Mouse (Mus musculus) embryonic facial prominence, embryonic 13.5 days (tissue): Measurements from ENCODE around the gene Car8. TPM values are rescaled to one million over a fixed set of nuclear protein-coding genes. Genes with fewer than 3 reads are reported as not detected.
"Not testable (repeated sequence)": the region's sequence is repeated elsewhere in the genome, so short reads cannot be mapped to it uniquely, and the experiment has no call there.

Source experiments
- ATAC-seq: fragments of 200-750 bp; cut with Nextera tagmentation; 2 replicates; pipeline ENCODE4 v1.8.0; 2017; ENCODE audit warnings: low read depth; ENCODE audit not compliant: insufficient number of reproducible peaks, insufficient read depth, low FRiP score, low TSS enrichment
- H3K27ac ChIP-seq: fragments of 300-500 bp; sonication (generic); 2 replicates; pipeline ENCODE4 v1.5.1; 2015; ENCODE audit warnings: moderate library complexity, mild to moderate bottlenecking, inconsistent platforms
- H3K27me3 ChIP-seq: fragments of 300-500 bp; sonication (generic); 2 replicates; pipeline ENCODE4 v1.6.1; 2015; ENCODE audit warnings: mild to moderate bottlenecking, inconsistent platforms
- H3K36me3 ChIP-seq: fragments of 300-500 bp; sonication (generic); 2 replicates; pipeline ENCODE4 v1.6.1; 2015; ENCODE audit warnings: mild to moderate bottlenecking, inconsistent platforms
- H3K4me1 ChIP-seq: fragments of 300-500 bp; sonication (generic); 2 replicates; pipeline ENCODE4 v1.6.1; 2015; ENCODE audit warnings: inconsistent platforms
- H3K4me2 ChIP-seq: fragments of 300-500 bp; sonication (generic); 2 replicates; pipeline ENCODE4 v1.6.1; 2015; ENCODE audit warnings: moderate library complexity, mild to moderate bottlenecking, inconsistent platforms
- H3K4me3 ChIP-seq: fragments of 300-500 bp; sonication (generic); 2 replicates; pipeline ENCODE4 v1.5.1; 2015; ENCODE audit warnings: mild to moderate bottlenecking, inconsistent platforms
- H3K9ac ChIP-seq: fragments of 300-500 bp; sonication (generic); 2 replicates; pipeline ENCODE4 v1.6.1; 2015; ENCODE audit warnings: mild to moderate bottlenecking, inconsistent platforms
- H3K9me3 ChIP-seq: fragments of 300-500 bp; sonication (generic); 2 replicates; pipeline ENCODE4 v1.6.1; 2016; ENCODE audit warnings: inconsistent platforms
- WGBS: fragments of 180-500 bp; shearing (Covaris S2); methylation state at CpG from one replicate; pipeline ENCODE4 v1.1.7; 2015; ENCODE audit warnings: mixed read lengths; 5-methylcytosine and 5-hydroxymethylcytosine counted together
- microRNA-seq: library from miRNA; unstranded; fragments of <30 nt; microRNA quantifications from one replicate; pipeline ENCODE4, GENCODE M21; 2016
- polyA plus RNA-seq: library from polyadenylated mRNA; unstranded; fragments of >200 nt; fragmentation: Nextera tagmentation; extraction: Ambion mirVana; gene quantifications from 2 replicates; pipeline ENCODE4 v1.2.1, GENCODE M21; 2015

Gene Car8
- polyA plus RNA-seq, 1 experiment from 2014 or later, result 2.6 TPM

DNA sequence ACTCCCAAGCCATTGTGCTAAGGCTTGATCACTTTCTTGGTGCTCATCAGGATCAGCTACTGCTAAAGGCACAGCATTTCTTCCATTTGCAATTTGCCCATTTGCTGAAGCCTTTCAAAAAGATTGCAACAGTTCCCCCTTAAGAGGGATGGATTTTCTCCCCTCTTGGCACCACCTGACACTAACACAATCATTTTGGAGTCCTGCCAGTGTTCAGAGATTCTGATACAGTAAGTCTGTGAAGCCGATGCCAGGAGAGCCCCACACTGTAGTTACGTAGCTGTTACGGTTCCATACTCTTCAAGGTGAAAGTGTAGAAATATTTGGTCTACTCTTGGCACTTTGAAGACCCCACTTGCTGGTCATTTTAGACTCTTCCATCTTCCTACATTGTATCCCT lies 137.4 kb downstream of the Car8 start:
- no peak for ATAC-seq
- Histone ChIP-seq H3K9ac (no peak overlapping the region), H3K27me3 (no peaks in the 10 kb centered on the region), H3K36me3 (no peaks in the 10 kb centered on the region), H3K4me3 (no peak overlapping the region), H3K4me2 (no peak overlapping the region), H3K4me1 (no peaks in the 10 kb centered on the region), H3K9me3 (no peaks in the 10 kb centered on the region), H3K27ac (no peak overlapping the region)
- WGBS, result 88% methylated on average over 3 of the region's 3 CpGs

GRCm38 (mm10) chr4:8098084-8098483 lies 140.8 kb downstream of the Car8 start:
- Histone ChIP-seq H3K36me3 (no peaks in the 10 kb centered on the region), H3K9me3 (no peaks in the 10 kb centered on the region), H3K4me2 (no peak overlapping the region), H3K9ac (no peak overlapping the region), H3K4me1 (no peaks in the 10 kb centered on the region), H3K27ac (no peak overlapping the region), H3K4me3 (no peak overlapping the region), H3K27me3 (no peaks in the 10 kb centered on the region)
- no peak for ATAC-seq
- 72% methylated on average over 4 of the region's 4 CpGs for WGBS

DNA sequence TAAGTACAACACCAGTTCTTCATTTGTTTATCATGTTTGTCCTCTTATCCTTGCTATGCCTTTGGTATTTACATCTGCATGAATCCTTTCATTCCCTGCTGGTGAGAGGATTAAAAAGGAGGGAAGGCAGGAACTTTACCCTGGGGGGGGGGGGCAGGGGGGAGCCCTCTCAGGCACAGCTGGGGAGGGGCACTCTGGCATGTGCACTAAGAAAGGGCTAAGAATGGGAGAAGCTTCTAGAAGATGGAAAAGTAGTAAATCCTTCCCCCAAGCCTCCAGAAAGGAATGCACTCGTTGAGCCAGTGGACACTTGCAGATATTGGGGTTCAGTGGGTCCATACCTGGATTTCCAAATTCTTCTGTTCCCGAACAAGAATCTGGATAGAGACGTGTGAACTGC lies 141.2 kb downstream of the Car8 start:
- H3K27me3 ChIP-seq, result no peaks in the 10 kb centered on the region
- no peak overlapping the region for H3K4me2 ChIP-seq
- no peak overlapping the region for H3K27ac ChIP-seq
- H3K4me1 ChIP-seq, result no peaks in the 10 kb centered on the region
- H3K36me3 ChIP-seq, result no peaks in the 10 kb centered on the region
- H3K4me3 ChIP-seq, result no peak overlapping the region
- H3K9me3 ChIP-seq, result no peaks in the 10 kb centered on the region
- no peak overlapping the region for H3K9ac ChIP-seq
- ATAC-seq, result no peak
- WGBS, result 74% methylated on average over 3 of the region's 3 CpGs

DNA sequence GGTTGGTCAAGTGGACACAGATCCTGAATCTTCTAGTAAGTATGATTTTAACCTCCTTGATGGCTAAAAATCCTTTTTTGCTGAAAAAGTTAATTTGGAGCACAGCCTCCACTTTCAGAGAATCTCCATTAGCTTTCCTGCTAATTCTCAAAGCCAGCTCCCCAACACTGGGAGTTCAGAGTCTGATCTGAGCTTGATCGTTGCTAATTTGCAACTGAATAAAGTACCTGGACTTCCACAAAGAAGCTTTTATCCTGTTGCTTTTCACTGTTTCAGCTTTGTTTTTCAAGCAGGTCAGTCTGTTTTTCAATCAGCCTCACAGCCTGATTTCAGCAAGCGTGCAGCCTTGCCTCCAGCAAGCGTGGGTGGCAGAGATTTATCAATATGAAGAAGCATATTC lies 145.3 kb downstream of the Car8 start:
- H3K9ac ChIP-seq, ATAC-seq, H3K36me3 ChIP-seq, H3K27ac ChIP-seq, H3K4me2 ChIP-seq, H3K9me3 ChIP-seq, H3K4me3 ChIP-seq, H3K4me1 ChIP-seq, H3K27me3 ChIP-seq: not testable (repeated sequence)
- WGBS, result 75% methylated on average over 3 of the region's 3 CpGs

Small RNAs within 50 kb of the gene (microRNA-seq; reads per million reads assigned to microRNA genes)
- not detected for gene Gm25355
